Mouse (Mus musculus): Measurements from ENCODE around the gene Ppef2.
"Not testable (repeated sequence)": the region's sequence is repeated elsewhere in the genome, so short reads cannot be mapped to it uniquely, and the experiment has no call there.

Gene Ppef2

GRCm38 (mm10) chr5:92195716-92196115, 60.4 kb downstream of the Ppef2 start:
- not testable (repeated sequence) for DNase-seq (ENCODE audit: low spot score)

- DNase-seq (ENCODE audit: low spot score), result no peak
These were observed 67.1 kb downstream of the Ppef2 start for GRCm38 (mm10) chr5:92188881-92189483.

GRCm38 (mm10) chr5:92183071-92183830, 72.8 kb downstream of the Ppef2 start:
- no peak for DNase-seq (ENCODE audit: low spot score)

Data from urinary bladder, postnatal 14 days (tissue).